Mouse (Mus musculus): Measurements from ENCODE around the gene Tap2. TPM values are rescaled to one million over a fixed set of nuclear protein-coding genes. Genes with fewer than 3 reads are reported as not detected.

Gene Tap2
- polyA plus RNA-seq (2015; fragmentation: Nextera tagmentation; extraction: Ambion mirVana), result 5.9 and 6.1 TPM in 2 replicates

GRCm38 (mm10) chr17:34203444-34203843 lies at the start of gene Tap2:
Gene Tap2, plus strand, starts transcription at chr17:34203527.
- no peak for ATAC-seq (ENCODE audit: insufficient number of reproducible peaks, low FRiP score, low TSS enrichment, low read depth)
- H3K4me3 ChIP-seq, result peak within 1 kb of the TSS; percentile 72
- H3K27me3 ChIP-seq, result peaks cover 54% of the 10 kb centered on the region
- peak within 1 kb of the TSS; percentile 87 for H3K4me2 ChIP-seq
- peaks cover 9% of the 10 kb centered on the region for H3K4me1 ChIP-seq
- H3K27ac ChIP-seq, result no peak within 1 kb of the TSS
- WGBS, result 76% methylated on average over 5 of the region's 5 CpGs
- H3K9ac ChIP-seq, result peak within 1 kb of the TSS; percentile 59
- no peaks in the 10 kb centered on the region for H3K9me3 ChIP-seq
- H3K36me3 ChIP-seq, result no peaks in the 10 kb centered on the region

- Histone ChIP-seq H3K4me2 (no peak overlapping the region), H3K9ac (no peak overlapping the region), H3K27me3 (no peaks in the 10 kb centered on the region; the same call in 1 of the 2 replicates), H3K4me3 (no peak overlapping the region), H3K9me3 (no peaks in the 10 kb centered on the region), H3K27ac (no peak overlapping the region), H3K36me3 (no peaks in the 10 kb centered on the region), H3K4me1 (no peaks in the 10 kb centered on the region)
- no peak for ATAC-seq (ENCODE audit: insufficient number of reproducible peaks, low FRiP score, low TSS enrichment, low read depth)
- 41% methylated on average over 5 of the region's 5 CpGs for WGBS
Observed at GRCm38 (mm10) chr17:34155534-34155933, 47.8 kb upstream of the Tap2 start.

- 42% methylated on average over 9 of the region's 9 CpGs for WGBS
- no peak overlapping the region for H3K4me3 ChIP-seq
- ATAC-seq (ENCODE audit: insufficient number of reproducible peaks, low FRiP score, low TSS enrichment, low read depth), result no peak
- H3K27me3 ChIP-seq, result 0 out of 2 replicates have a peak, but pooled peaks cover 2% of the 10 kb centered on the region
- no peaks in the 10 kb centered on the region for H3K4me1 ChIP-seq
- no peaks in the 10 kb centered on the region for H3K9me3 ChIP-seq
- H3K27ac ChIP-seq, result no peak overlapping the region
- H3K36me3 ChIP-seq, result no peaks in the 10 kb centered on the region
- no peak overlapping the region for H3K9ac ChIP-seq
- H3K4me2 ChIP-seq, result no peak overlapping the region
Observed at GRCm38 (mm10) chr17:34164202-34164895, 39.0 kb upstream of the Tap2 start.

- no peaks in the 10 kb centered on the region for H3K4me1 ChIP-seq
- H3K9ac ChIP-seq, result no peak overlapping the region
- H3K4me2 ChIP-seq, result no peak overlapping the region
- no peaks in the 10 kb centered on the region for H3K36me3 ChIP-seq
- H3K27ac ChIP-seq, result no peak overlapping the region
- 0 out of 2 replicates have a peak, but pooled peaks cover 2% of the 10 kb centered on the region for H3K27me3 ChIP-seq
- WGBS, result 88% methylated on average over 6 of the region's 6 CpGs
- no peaks in the 10 kb centered on the region for H3K9me3 ChIP-seq
- H3K4me3 ChIP-seq, result no peak overlapping the region
- ATAC-seq (ENCODE audit: insufficient number of reproducible peaks, low FRiP score, low TSS enrichment, low read depth), result no peak
Observed at GRCm38 (mm10) chr17:34165033-34165730, 38.1 kb upstream of the Tap2 start.

- 2% methylated on average over 2 of the region's 2 CpGs for WGBS
- no peak overlapping the region for H3K4me2 ChIP-seq
- ATAC-seq (ENCODE audit: insufficient number of reproducible peaks, low FRiP score, low TSS enrichment, low read depth), result no peak
- H3K27me3 ChIP-seq, result 0 out of 2 replicates have a peak, but pooled peaks cover 9% of the 10 kb centered on the region
- no peak overlapping the region for H3K27ac ChIP-seq
- H3K4me3 ChIP-seq, result no peak overlapping the region
- H3K4me1 ChIP-seq, result no peaks in the 10 kb centered on the region
- no peaks in the 10 kb centered on the region for H3K9me3 ChIP-seq
- no peaks in the 10 kb centered on the region for H3K36me3 ChIP-seq
- no peak overlapping the region for H3K9ac ChIP-seq
Observed at GRCm38 (mm10) chr17:34169279-34169678, 34.0 kb upstream of the Tap2 start.

- no peak overlapping the region for H3K27ac ChIP-seq
- no peak overlapping the region for H3K4me2 ChIP-seq
- ATAC-seq (ENCODE audit: insufficient number of reproducible peaks, low FRiP score, low TSS enrichment, low read depth), result no peak
- H3K9me3 ChIP-seq, result no peaks in the 10 kb centered on the region
- no peaks in the 10 kb centered on the region for H3K4me1 ChIP-seq
- H3K9ac ChIP-seq, result no peak overlapping the region
- H3K36me3 ChIP-seq, result no peaks in the 10 kb centered on the region
- H3K4me3 ChIP-seq, result no peak overlapping the region
- 0 out of 2 replicates have a peak, but pooled peaks cover 9% of the 10 kb centered on the region for H3K27me3 ChIP-seq
- 25% methylated on average over 4 of the region's 4 CpGs for WGBS
Observed at GRCm38 (mm10) chr17:34170487-34170876, 32.8 kb upstream of the Tap2 start.

GRCm38 (mm10) chr17:34170877-34171498 lies 32.3 kb upstream of the Tap2 start:
- H3K9me3 ChIP-seq, result no peaks in the 10 kb centered on the region
- no peak overlapping the region for H3K4me2 ChIP-seq
- no peak for ATAC-seq (ENCODE audit: insufficient number of reproducible peaks, low FRiP score, low TSS enrichment, low read depth)
- 38% methylated on average over 13 of the region's 13 CpGs for WGBS
- no peaks in the 10 kb centered on the region for H3K36me3 ChIP-seq
- 0 out of 2 replicates have a peak, but pooled peaks cover 9% of the 10 kb centered on the region for H3K27me3 ChIP-seq
- H3K4me1 ChIP-seq, result no peaks in the 10 kb centered on the region
- no peak overlapping the region for H3K9ac ChIP-seq
- no peak overlapping the region for H3K4me3 ChIP-seq
- H3K27ac ChIP-seq, result no peak overlapping the region

- Histone ChIP-seq H3K36me3 (no peaks in the 10 kb centered on the region), H3K4me2 (no peak overlapping the region), H3K9me3 (no peaks in the 10 kb centered on the region), H3K4me3 (no peak overlapping the region), H3K4me1 (no peaks in the 10 kb centered on the region), H3K27ac (no peak overlapping the region), H3K27me3 (peaks cover 9% of the 10 kb centered on the region; the same call in 1 of the 2 replicates), H3K9ac (no peak overlapping the region)
- 92% methylated on average over 5 of the region's 5 CpGs for WGBS
- ATAC-seq (ENCODE audit: insufficient number of reproducible peaks, low FRiP score, low TSS enrichment, low read depth), result no peak
Observed at GRCm38 (mm10) chr17:34172528-34172927, 30.8 kb upstream of the Tap2 start.

GRCm38 (mm10) chr17:34174075-34174474 lies 29.3 kb upstream of the Tap2 start:
- WGBS, result 50% methylated on average over 1 of the region's 1 CpGs
- no peak for ATAC-seq (ENCODE audit: insufficient number of reproducible peaks, low FRiP score, low TSS enrichment, low read depth)
- no peak overlapping the region for H3K4me2 ChIP-seq

GRCm38 (mm10) chr17:34177179-34177578 lies 26.1 kb upstream of the Tap2 start:
- no peaks in the 10 kb centered on the region for H3K4me1 ChIP-seq
- no peaks in the 10 kb centered on the region for H3K36me3 ChIP-seq
- H3K4me2 ChIP-seq, result no peak overlapping the region
- peaks cover 3% of the 10 kb centered on the region; the same call in 1 of the 2 replicates for H3K27me3 ChIP-seq
- no peak overlapping the region for H3K4me3 ChIP-seq
- no peak overlapping the region for H3K9ac ChIP-seq
- WGBS, result 75% methylated on average over 4 of the region's 4 CpGs
- no peak overlapping the region for H3K27ac ChIP-seq
- ATAC-seq (ENCODE audit: insufficient number of reproducible peaks, low FRiP score, low TSS enrichment, low read depth), result no peak
- H3K9me3 ChIP-seq, result no peaks in the 10 kb centered on the region

More at GRCm38 (mm10) chr17:34174075-34174474, 29.3 kb upstream of the Tap2 start:
- Histone ChIP-seq H3K36me3 (no peaks in the 10 kb centered on the region), H3K4me1 (no peaks in the 10 kb centered on the region), H3K27ac (no peak overlapping the region), H3K4me3 (no peak overlapping the region), H3K27me3 (peaks cover 9% of the 10 kb centered on the region; the same call in 1 of the 2 replicates), H3K9me3 (no peaks in the 10 kb centered on the region), H3K9ac (no peak overlapping the region)

GRCm38 (mm10) chr17:34179019-34179418 lies 24.3 kb upstream of the Tap2 start:
- Histone ChIP-seq H3K9ac (no peak overlapping the region), H3K27ac (no peak overlapping the region), H3K36me3 (no peaks in the 10 kb centered on the region), H3K27me3 (peaks cover 10% of the 10 kb centered on the region), H3K4me2 (no peak overlapping the region), H3K4me1 (no peaks in the 10 kb centered on the region), H3K9me3 (no peaks in the 10 kb centered on the region), H3K4me3 (no peak overlapping the region)
- WGBS, result 52% methylated on average over 6 of the region's 6 CpGs
- ATAC-seq (ENCODE audit: insufficient number of reproducible peaks, low FRiP score, low TSS enrichment, low read depth), result no peak
